Mouse (Mus musculus): ENCODE results near the gene Mrpl4. TPM values are rescaled to one million over a fixed set of nuclear protein-coding genes. Genes with fewer than 3 reads are reported as not detected.
A peak's percentile ranks its signal among the peaks of the same experiment; 100 is the strongest.

The Mrpl4 gene
- polyA plus RNA-seq, 1 experiment from 2014 or later: 169 TPM

- H3K27me3 ChIP-seq (ENCODE audit: control insufficient read depth, insufficient read depth, low read length): peaks cover 39% of the 10 kb centered on the region
- 0 out of 2 replicates have a peak overlapping the region, but pooled peaks have one; percentile 5 for H3K9ac ChIP-seq (ENCODE audit: low read length)
- peaks cover 9% of the 10 kb centered on the region for H3K4me1 ChIP-seq (ENCODE audit: control insufficient read depth, insufficient read depth, low read length)
- no peak for DNase-seq (ENCODE audit: low spot score)
- no peak overlapping the region for H3K27ac ChIP-seq (replicated peaks; ENCODE audit: low read depth, low read length)
- H3K9me3 ChIP-seq (ENCODE audit: control insufficient read depth, low read length): no peaks in the 10 kb centered on the region
- no peaks in the 10 kb centered on the region for H3K36me3 ChIP-seq (ENCODE audit: control insufficient read depth, insufficient read depth, low read length)
- no peak overlapping the region for H3K4me2 ChIP-seq (ENCODE audit: low read depth, severe bottlenecking)
- H3K4me3 ChIP-seq (ENCODE audit: low read depth, low read length): no peak overlapping the region
- ATAC-seq (ENCODE audit: insufficient number of reproducible peaks, low FRiP score, low TSS enrichment, low read depth): no peak
- WGBS: 42% methylated on average over 8 of the region's 8 CpGs
Observed at GRCm38 (mm10) chr9:21027774-21028290, 25.3 kb downstream of the Mrpl4 start.

- no peaks in the 10 kb centered on the region for H3K36me3 ChIP-seq (ENCODE audit: control insufficient read depth, insufficient read depth, low read length)
- peaks cover 17% of the 10 kb centered on the region for H3K4me1 ChIP-seq (ENCODE audit: control insufficient read depth, insufficient read depth, low read length)
- 66% methylated on average over 6 of the region's 6 CpGs for WGBS
- H3K4me2 ChIP-seq (ENCODE audit: low read depth, severe bottlenecking): no peak overlapping the region
- ATAC-seq (ENCODE audit: insufficient number of reproducible peaks, low FRiP score, low TSS enrichment, low read depth) (no peak), DNase-seq (ENCODE audit: low spot score) (no peak)
- H3K9me3 ChIP-seq (ENCODE audit: control insufficient read depth, low read length): no peaks in the 10 kb centered on the region
- H3K27ac ChIP-seq (replicated peaks; ENCODE audit: low read depth, low read length): no peak overlapping the region
- H3K27me3 ChIP-seq (ENCODE audit: control insufficient read depth, insufficient read depth, low read length): peaks cover 47% of the 10 kb centered on the region
- H3K9ac ChIP-seq (ENCODE audit: low read length): no peak overlapping the region
- peak overlapping the region; percentile 20; the same call in 1 of the 2 replicates for H3K4me3 ChIP-seq (ENCODE audit: low read depth, low read length)
Observed at GRCm38 (mm10) chr9:21028560-21029110, 26.1 kb downstream of the Mrpl4 start.

DNA sequence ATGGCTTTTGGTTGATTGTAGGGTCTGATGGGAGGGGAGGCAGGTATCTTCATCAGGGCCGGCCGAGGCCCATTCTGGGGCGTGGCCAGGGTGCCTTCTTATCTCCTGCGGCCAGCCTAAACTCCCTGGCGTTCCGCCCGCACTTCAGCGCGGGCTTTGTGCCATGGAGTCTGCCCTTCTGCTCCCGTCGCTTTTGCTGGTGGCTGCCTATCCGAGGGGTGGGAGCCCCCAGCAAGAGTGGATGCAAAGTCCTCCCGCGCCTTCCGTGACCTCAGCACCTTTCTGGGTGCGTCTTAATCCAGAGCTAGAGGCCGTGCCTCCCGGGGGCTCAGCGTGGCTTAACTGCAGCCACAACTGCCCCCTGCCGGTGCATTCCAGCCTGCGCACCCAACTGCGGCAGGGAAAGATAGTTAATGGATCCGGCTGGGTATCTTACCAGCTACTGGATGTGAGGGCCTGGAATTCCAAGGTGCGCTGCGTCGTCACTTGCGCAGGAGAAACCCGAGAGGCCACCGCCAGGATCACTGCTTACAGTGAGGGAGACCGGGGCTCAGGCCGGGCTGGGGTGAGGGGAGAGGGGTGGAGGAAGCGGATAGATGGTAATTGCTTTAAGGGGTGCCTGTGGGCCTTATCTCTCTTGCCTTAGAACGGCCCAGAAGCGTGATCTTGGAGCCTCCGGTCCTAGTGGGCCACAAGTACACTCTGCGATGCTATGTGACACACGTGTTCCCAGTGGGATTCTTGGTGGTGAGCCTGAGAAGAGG lies 26.9 kb downstream of the Mrpl4 start, which contains the start of gene Icam4:
Icam4 (plus strand) TSS at position 83 of the 764 bp plus-strand sequence.
- Histone ChIP-seq H3K9me3 (ENCODE audit: control insufficient read depth, low read length) (no peaks in the 10 kb centered on the region), H3K27me3 (ENCODE audit: control insufficient read depth, insufficient read depth, low read length) (peaks cover 54% of the 10 kb centered on the region), H3K4me2 (ENCODE audit: low read depth, severe bottlenecking) (peak within 1 kb of the TSS; percentile 50), H3K36me3 (ENCODE audit: control insufficient read depth, insufficient read depth, low read length) (no peaks in the 10 kb centered on the region), H3K4me1 (ENCODE audit: control insufficient read depth, insufficient read depth, low read length) (peaks cover 19% of the 10 kb centered on the region), H3K27ac (replicated peaks; ENCODE audit: low read depth, low read length) (no peak within 1 kb of the TSS), H3K9ac (ENCODE audit: low read length) (peak within 1 kb of the TSS; percentile 41), H3K4me3 (ENCODE audit: low read depth, low read length) (peak within 1 kb of the TSS; percentile 20; the same call in 1 of the 2 replicates)
- ATAC-seq (ENCODE audit: insufficient number of reproducible peaks, low FRiP score, low TSS enrichment, low read depth): no peak
- WGBS: 2% methylated on average over 37 of the region's 37 CpGs
- peak; percentile 87 for DNase-seq (ENCODE audit: low spot score)

DNA sequence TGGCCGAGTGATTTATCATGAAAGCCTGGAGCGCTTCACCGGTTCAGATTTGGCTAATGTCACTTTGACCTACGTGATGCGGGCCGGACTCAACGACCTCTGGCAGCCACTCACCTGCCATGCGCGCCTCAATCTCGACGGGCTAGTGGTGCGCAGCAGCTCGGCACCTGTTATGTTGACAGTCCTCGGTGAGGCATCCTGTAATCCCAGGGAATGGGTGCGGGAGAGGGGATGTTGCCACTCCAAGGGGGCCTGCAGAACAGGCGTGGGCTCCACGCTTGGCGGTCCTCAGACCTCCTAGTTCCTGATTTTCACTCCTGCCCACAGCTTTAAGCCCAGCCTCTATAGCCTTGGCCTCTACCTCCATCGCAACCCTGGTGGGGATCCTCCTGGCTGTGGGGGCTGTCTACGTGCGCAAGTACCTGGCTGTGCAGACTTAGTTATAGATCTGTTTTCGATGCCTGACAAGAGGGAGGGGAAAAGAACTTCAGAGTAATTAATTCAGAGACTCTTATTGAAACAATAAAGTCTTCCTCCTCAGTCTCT lies 27.6 kb downstream of the Mrpl4 start:
- Histone ChIP-seq H3K27me3 (ENCODE audit: control insufficient read depth, insufficient read depth, low read length) (peaks cover 60% of the 10 kb centered on the region), H3K4me3 (ENCODE audit: low read depth, low read length) (no peak overlapping the region), H3K36me3 (ENCODE audit: control insufficient read depth, insufficient read depth, low read length) (no peaks in the 10 kb centered on the region), H3K9ac (ENCODE audit: low read length) (no peak overlapping the region), H3K9me3 (ENCODE audit: control insufficient read depth, low read length) (no peaks in the 10 kb centered on the region), H3K27ac (replicated peaks; ENCODE audit: low read depth, low read length) (no peak overlapping the region), H3K4me2 (ENCODE audit: low read depth, severe bottlenecking) (peak overlapping the region; percentile 79; the same call in 1 of the 2 replicates), H3K4me1 (ENCODE audit: control insufficient read depth, insufficient read depth, low read length) (peaks cover 24% of the 10 kb centered on the region)
- 19% methylated on average over 22 of the region's 22 CpGs for WGBS
- no peak for DNase-seq (ENCODE audit: low spot score)
- ATAC-seq (ENCODE audit: insufficient number of reproducible peaks, low FRiP score, low TSS enrichment, low read depth): no peak

DNA sequence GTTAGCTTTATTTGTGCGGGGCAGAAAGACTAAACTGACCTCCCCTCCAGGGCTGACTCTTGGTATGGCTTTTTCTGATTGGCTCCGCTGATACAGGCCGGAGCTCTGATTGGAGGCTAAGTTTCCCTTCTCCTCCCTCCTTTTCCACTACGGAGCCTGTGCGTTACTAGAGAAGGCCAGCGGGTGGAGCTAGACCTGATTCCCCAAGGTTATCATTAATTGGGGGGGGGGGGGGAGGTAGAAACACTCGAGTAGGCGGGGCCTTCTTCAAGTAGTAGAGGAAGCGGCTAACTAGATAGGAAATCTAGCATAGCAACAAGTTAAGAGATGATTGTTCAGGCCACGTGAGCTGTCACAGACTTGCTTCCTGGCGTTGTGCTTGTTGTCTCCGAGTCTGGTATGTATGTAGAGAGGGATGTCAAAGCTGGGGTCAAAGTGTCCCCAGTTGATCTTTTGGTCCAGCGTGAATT lies 28.3 kb downstream of the Mrpl4 start:
- no peak overlapping the region for H3K9ac ChIP-seq (ENCODE audit: low read length)
- H3K4me1 ChIP-seq (ENCODE audit: control insufficient read depth, insufficient read depth, low read length): peaks cover 24% of the 10 kb centered on the region
- ATAC-seq (ENCODE audit: insufficient number of reproducible peaks, low FRiP score, low TSS enrichment, low read depth): peak; percentile 45; the same call in 1 of the 2 replicates
- H3K27ac ChIP-seq (replicated peaks; ENCODE audit: low read depth, low read length): no peak overlapping the region
- peaks cover 65% of the 10 kb centered on the region for H3K27me3 ChIP-seq (ENCODE audit: control insufficient read depth, insufficient read depth, low read length)
- WGBS: 1% methylated on average over 13 of the region's 13 CpGs
- peak overlapping the region; percentile 79 for H3K4me2 ChIP-seq (ENCODE audit: low read depth, severe bottlenecking)
- peak overlapping the region; percentile 33 for H3K4me3 ChIP-seq (ENCODE audit: low read depth, low read length)
- DNase-seq (ENCODE audit: low spot score): peak; percentile 84
- no peaks in the 10 kb centered on the region for H3K36me3 ChIP-seq (ENCODE audit: control insufficient read depth, insufficient read depth, low read length)
- no peaks in the 10 kb centered on the region for H3K9me3 ChIP-seq (ENCODE audit: control insufficient read depth, low read length)

- no peaks in the 10 kb centered on the region for H3K9me3 ChIP-seq (ENCODE audit: control insufficient read depth, low read length)
- H3K9ac ChIP-seq (ENCODE audit: low read length): no peak overlapping the region
- H3K27me3 ChIP-seq (ENCODE audit: control insufficient read depth, insufficient read depth, low read length): peaks cover 70% of the 10 kb centered on the region
- DNase-seq (ENCODE audit: low spot score): peak; percentile 74
- no peak overlapping the region for H3K27ac ChIP-seq (replicated peaks; ENCODE audit: low read depth, low read length)
- peak overlapping the region; percentile 33 for H3K4me3 ChIP-seq (ENCODE audit: low read depth, low read length)
- H3K4me1 ChIP-seq (ENCODE audit: control insufficient read depth, insufficient read depth, low read length): peaks cover 24% of the 10 kb centered on the region
- peak overlapping the region; percentile 79 for H3K4me2 ChIP-seq (ENCODE audit: low read depth, severe bottlenecking)
- under 1% methylated on average over 36 of the region's 36 CpGs for WGBS
- no peaks in the 10 kb centered on the region for H3K36me3 ChIP-seq (ENCODE audit: control insufficient read depth, insufficient read depth, low read length)
- peak; percentile 41; the same call in 1 of the 2 replicates for ATAC-seq (ENCODE audit: insufficient number of reproducible peaks, low FRiP score, low TSS enrichment, low read depth)
Observed at GRCm38 (mm10) chr9:21031251-21031895, 28.8 kb downstream of the Mrpl4 start.

DNA sequence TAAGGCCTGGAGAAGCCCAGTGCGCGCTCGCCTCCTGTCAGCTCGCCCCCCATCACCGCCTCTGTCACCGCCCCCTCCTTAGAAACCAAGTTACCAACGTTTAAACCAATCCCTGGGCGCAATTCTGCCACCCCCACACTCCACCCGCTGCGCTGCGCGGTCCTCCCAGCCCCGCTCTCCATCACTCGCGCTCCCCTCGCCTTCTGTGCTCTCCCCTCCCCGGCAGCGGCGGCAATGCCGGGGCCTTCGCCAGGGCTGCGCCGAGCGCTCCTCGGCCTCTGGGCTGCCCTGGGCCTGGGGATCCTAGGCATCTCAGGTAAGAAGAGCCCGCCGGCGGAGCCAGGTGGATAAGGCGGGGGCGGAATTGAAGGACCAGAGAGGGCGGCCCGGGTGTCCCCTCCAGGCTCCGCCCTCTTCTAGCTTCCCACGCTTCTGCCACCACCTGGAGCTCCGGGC lies 29.4 kb downstream of the Mrpl4 start, which contains the start of gene Icam5:
Icam5 (plus strand) TSS at position 178 of the 456 bp plus-strand sequence.
- DNase-seq (ENCODE audit: low spot score) (peak; percentile 48), ATAC-seq (ENCODE audit: insufficient number of reproducible peaks, low FRiP score, low TSS enrichment, low read depth) (no peak)
- Histone ChIP-seq H3K27me3 (ENCODE audit: control insufficient read depth, insufficient read depth, low read length) (peaks cover 76% of the 10 kb centered on the region), H3K4me3 (ENCODE audit: low read depth, low read length) (peak within 1 kb of the TSS; percentile 38), H3K9me3 (ENCODE audit: control insufficient read depth, low read length) (no peaks in the 10 kb centered on the region), H3K4me1 (ENCODE audit: control insufficient read depth, insufficient read depth, low read length) (peaks cover 27% of the 10 kb centered on the region), H3K9ac (ENCODE audit: low read length) (peak within 1 kb of the TSS; percentile 9; the same call in 1 of the 2 replicates), H3K36me3 (ENCODE audit: control insufficient read depth, insufficient read depth, low read length) (no peaks in the 10 kb centered on the region), H3K27ac (replicated peaks; ENCODE audit: low read depth, low read length) (no peak within 1 kb of the TSS), H3K4me2 (ENCODE audit: low read depth, severe bottlenecking) (peak within 1 kb of the TSS; percentile 79)
- under 1% methylated on average over 35 of the region's 35 CpGs for WGBS

GRCm38 (mm10) chr9:21032491-21032890 lies 30.0 kb downstream of the Mrpl4 start:
- no peaks in the 10 kb centered on the region for H3K9me3 ChIP-seq (ENCODE audit: control insufficient read depth, low read length)
- WGBS: 4% methylated on average over 7 of the region's 7 CpGs
- DNase-seq (ENCODE audit: low spot score): no peak
- no peak overlapping the region for H3K9ac ChIP-seq (ENCODE audit: low read length)
- H3K4me3 ChIP-seq (ENCODE audit: low read depth, low read length): peak overlapping the region; percentile 38
- peaks cover 30% of the 10 kb centered on the region for H3K4me1 ChIP-seq (ENCODE audit: control insufficient read depth, insufficient read depth, low read length)
- H3K27ac ChIP-seq (replicated peaks; ENCODE audit: low read depth, low read length): no peak overlapping the region
- no peak for ATAC-seq (ENCODE audit: insufficient number of reproducible peaks, low FRiP score, low TSS enrichment, low read depth)
- H3K27me3 ChIP-seq (ENCODE audit: control insufficient read depth, insufficient read depth, low read length): peaks cover 81% of the 10 kb centered on the region
- peak overlapping the region; percentile 79 for H3K4me2 ChIP-seq (ENCODE audit: low read depth, severe bottlenecking)
- no peaks in the 10 kb centered on the region for H3K36me3 ChIP-seq (ENCODE audit: control insufficient read depth, insufficient read depth, low read length)

All from limb, embryonic 11.5 days (tissue).